Comparison of ENCODE assay signal across 17 mouse cellular contexts in genomic region chr15:80436961-80437360, GRCm38 (mm10).
"Had no signal": no experiment of that assay in that cellular context is flagged by ENCODE, and none has a peak within 500 bp of the region (broad histone marks: within the 10 kb centered on the region; RNA-seq: fewer than 3 reads in every experiment).

No protein-coding gene starts in this region.

- H3K36me3 ChIP-seq: liver, embryonic 13.5 days; midbrain, embryonic 15.5 days; neural tube, embryonic 12.5 days; neural tube, embryonic 15.5 days; stomach, embryonic 15.5 days had no signal

- H3K9ac ChIP-seq: liver, embryonic 13.5 days; midbrain, embryonic 15.5 days; neural tube, embryonic 12.5 days; neural tube, embryonic 15.5 days; stomach, embryonic 15.5 days had no signal

- H3K27ac ChIP-seq: left cerebral cortex, adult 2 months; liver, embryonic 13.5 days; midbrain, embryonic 15.5 days; neural tube, embryonic 12.5 days; neural tube, embryonic 15.5 days; stomach, embryonic 15.5 days had no signal

- H3K4me2 ChIP-seq: liver, embryonic 13.5 days; midbrain, embryonic 11.5 days; midbrain, embryonic 15.5 days; neural tube, embryonic 12.5 days; neural tube, embryonic 15.5 days; stomach, embryonic 15.5 days had no signal

- DNase-seq: kidney, adult 8-10 months; kidney, postnatal 36 days; layer of hippocampus, postnatal 36 days; liver, embryonic 13.5 days; lung, adult 2 months; lung, postnatal 14 days; lung, postnatal 4 days; right cerebral cortex, adult 18-20 months; right cerebral cortex, postnatal 14 days; right cerebral cortex, postnatal 4 days; thymus, postnatal 25 days had no signal

- H3K27me3 ChIP-seq: liver, embryonic 13.5 days; midbrain, embryonic 15.5 days; neural tube, embryonic 12.5 days; neural tube, embryonic 15.5 days; stomach, embryonic 15.5 days had no signal

- ATAC-seq: midbrain, embryonic 15.5 days had no signal

- H3K4me3 ChIP-seq: left cerebral cortex, adult 2 months; liver, embryonic 13.5 days; midbrain, embryonic 15.5 days; neural tube, embryonic 12.5 days; neural tube, embryonic 15.5 days; stomach, embryonic 15.5 days had no signal

- H3K4me1 ChIP-seq: liver, embryonic 13.5 days; neural tube, embryonic 15.5 days; stomach, embryonic 15.5 days had no signal

- H3K9me3 ChIP-seq: liver, embryonic 13.5 days; midbrain, embryonic 15.5 days; neural tube, embryonic 12.5 days; neural tube, embryonic 15.5 days; stomach, embryonic 15.5 days had no signal
